Mouse (Mus musculus) 3134 (cell line): ENCODE results near the gene Bag1.
"Not testable (repeated sequence)": the region's sequence is repeated elsewhere in the genome, so short reads cannot be mapped to it uniquely, and the experiment has no call there.

Source experiments
- DNase-seq: peaks from one replicate; pipeline ENCODE4 v3.0.0-alpha.2; 2011; ENCODE audit warnings: low spot score; ENCODE audit not compliant: insufficient read length; ENCODE audit errors: extremely low read depth

Bag1 gene

GRCm38 (mm10) chr4:40936175-40936839, 11.8 kb downstream of the Bag1 start:
- DNase-seq = no peak

DNA sequence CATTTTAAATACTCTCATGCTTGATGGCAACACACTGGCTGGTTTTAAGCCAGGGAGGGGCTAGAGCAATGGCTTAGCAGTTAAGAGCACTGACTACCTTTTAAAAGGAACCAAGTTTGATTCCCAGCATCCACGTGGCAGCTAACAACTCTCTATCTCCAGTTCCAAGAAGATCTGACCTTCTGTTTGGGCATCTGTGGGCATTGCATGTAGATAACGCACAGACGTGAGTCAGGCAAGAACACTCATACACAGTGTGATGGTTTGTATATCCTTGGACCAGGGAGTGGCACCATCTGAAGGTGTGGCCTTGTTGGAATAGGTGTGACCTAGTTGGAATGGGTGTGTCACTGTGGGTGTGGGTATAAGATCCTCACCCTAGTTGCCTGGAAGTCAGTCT, 13.7 kb downstream of the Bag1 start:
- DNase-seq = not testable (repeated sequence)

GRCm38 (mm10) chr4:40933694-40934093, 14.4 kb downstream of the Bag1 start:
- DNase-seq = no peak

DNA sequence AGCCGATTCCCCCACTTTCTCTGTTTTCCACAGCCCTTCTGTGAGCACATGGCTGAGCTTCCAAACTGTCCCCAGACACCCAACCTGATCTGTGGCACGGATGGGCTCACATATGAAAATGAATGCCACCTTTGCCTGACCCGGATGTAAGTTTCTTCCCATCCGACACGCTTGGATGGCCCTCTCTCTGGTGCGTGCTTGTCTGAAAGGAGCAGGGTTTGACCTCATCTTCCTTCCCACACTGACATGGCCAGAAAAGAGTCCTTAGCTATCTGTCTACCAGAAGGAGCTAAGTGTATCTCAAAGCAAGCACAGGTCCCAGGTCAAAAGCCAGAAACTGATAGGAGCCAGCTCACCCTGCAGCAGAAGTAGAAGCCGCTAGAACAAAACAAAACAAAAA, 19.0 kb downstream of the Bag1 start:
- DNase-seq = no peak

DNA sequence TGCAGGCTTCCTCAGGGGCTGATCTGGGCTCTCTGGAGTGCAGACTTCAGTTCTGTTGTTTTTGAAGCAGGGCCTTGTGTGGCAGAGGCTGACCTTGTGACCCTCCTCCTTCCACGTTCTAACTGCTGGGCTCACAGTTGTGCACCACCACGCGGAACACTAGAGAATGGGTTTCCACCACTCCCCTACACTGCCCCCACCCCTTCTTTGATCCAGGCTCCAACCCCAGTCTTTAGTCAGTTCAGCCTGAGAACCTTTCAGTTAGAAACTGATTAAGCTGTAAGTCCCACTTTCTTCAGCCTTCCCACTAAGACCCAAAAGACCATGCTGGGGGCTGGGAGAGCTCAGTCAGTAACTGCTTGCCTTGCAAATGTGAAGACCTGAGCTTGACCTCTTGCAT, 22.5 kb downstream of the Bag1 start:
- DNase-seq = no peak

GRCm38 (mm10) chr4:40923087-40923651, 24.9 kb downstream of the Bag1 start:
- no peak for DNase-seq

- no peak for DNase-seq
Measured at GRCm38 (mm10) chr4:40921288-40921687, 26.8 kb downstream of the Bag1 start.

DNA sequence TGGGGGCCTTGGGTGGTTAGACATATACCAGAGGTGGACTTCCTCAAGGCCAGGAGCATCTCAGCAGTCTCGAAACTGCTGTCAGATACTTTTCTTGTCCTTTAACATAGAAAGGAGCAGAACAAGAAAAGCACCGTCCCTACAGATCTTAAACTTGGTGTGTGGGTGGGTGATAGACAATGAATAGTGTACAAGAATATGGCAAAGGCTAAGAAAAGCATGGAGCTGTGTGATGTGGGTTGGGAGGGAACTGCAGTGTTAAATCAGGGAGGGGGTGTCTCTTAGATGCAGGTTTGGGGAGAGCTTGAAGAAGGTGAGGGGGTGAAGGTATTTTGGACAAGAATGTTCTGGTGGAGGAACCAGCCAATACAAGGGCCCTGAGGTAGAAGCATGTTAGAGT, 27.5 kb downstream of the Bag1 start:
- DNase-seq = no peak

DNA sequence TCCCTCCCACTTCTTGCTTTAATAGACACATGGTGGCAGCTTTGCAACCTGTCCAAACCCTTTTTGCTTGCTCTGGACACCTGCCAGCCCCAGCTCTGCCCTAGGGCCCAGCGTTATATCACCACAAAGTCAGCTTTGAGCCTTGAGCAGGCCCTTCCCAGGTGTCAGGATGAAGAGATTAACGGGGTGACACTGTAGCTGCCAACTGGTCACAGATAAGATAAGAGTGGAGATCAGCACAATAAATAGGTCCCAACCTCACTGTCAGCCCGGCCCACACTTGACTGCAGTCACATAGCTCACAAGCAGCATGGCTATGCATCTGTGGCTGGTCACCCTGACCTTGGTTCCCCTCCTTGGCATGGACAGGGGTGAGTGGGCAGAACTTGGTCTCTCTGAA, 28.3 kb downstream of the Bag1 start, which contains the start of gene Spink4:
Gene Spink4 (plus strand): TSS at position 268 of the 400 bp plus-strand sequence.
- no peak for DNase-seq

DNA sequence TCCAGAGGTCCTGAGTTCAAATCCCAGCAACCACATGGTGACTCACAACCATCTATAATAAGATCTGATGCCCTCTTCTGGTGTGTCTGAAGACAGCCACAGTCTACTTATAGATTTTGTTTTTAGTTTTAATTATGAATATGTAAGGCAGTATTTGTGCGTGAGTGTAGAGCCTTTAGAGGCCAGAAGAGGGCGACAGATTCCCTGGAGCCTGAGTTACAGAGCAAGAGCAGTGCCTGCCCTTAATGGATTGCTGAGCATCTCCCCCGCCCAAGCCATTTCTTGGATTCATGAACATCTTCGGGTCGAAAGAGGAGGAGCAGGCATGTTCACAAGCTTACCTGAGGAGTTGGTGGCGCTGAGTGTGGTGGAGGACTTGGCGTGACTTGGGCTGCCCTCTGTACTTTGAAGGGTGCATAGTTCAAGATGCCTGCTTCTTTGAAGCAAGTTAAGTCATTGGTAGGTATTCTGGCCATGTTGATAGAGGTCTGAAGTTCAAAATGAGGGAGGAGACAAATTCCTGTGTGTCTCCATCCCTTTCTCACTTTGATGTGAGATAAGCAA, 31.4 kb downstream of the Bag1 start:
- DNase-seq = no peak

DNA sequence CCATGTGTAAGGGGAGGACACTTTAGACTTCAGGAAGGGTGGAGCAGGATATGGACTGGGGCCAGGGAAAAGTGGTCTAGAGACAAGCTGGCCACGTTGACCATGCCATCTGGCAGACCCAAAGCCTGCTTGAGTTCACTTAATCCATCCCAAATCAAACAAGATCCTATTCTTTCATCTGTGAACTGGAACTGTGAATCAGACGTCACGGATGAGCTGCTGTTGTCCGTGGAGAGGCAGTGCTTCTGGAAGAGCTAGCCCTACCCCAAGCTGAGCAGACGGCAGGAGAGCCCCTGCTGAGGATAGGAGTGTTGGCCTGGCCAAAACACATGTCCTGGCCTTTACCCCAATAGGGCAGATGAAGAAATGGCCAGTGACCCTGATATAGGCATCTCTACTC, 32.1 kb downstream of the Bag1 start:
- no peak for DNase-seq

GRCm38 (mm10) chr4:40914287-40914867, 33.7 kb downstream of the Bag1 start:
- no peak for DNase-seq

DNA sequence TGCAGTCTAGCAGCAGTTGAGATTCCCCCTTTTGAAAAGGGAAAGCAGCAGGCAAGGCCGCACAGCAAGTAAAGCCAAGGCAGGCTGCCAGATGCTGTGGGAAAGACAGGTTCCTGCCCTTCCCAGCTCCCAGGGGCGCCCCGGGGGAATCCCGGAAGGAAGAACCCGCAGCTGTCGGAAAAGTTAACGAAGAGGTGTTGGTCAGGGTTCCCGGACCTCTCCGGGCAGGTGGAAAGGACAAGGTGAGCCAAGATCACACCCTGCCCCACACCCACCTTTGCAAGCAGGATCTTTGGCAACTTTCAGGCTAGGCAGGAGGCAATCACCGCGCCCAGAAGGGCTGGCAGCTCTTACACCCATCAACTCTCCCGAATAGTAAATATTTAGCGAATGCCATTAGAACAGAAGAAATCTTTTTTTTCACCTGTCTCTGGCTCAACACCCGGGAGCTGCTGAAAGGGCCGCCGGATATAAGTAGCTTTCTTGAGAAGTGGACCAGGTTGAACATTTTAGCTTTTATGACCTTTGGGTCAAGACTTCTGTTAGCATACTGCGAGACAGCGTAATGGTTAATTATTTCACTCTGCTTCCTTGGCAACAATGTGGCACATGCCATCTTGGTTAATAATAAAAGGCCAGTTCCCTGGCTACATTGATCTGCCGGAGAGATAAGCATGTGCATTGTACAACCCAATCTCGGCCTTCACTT, 39.7 kb downstream of the Bag1 start:
- DNase-seq = no peak

- peak; percentile 16 for DNase-seq
Measured at GRCm38 (mm10) chr4:40906298-40906697, 41.8 kb downstream of the Bag1 start.

- no peak for DNase-seq
Measured at GRCm38 (mm10) chr4:40900612-40901011, 47.5 kb downstream of the Bag1 start.

- no peak for DNase-seq
Measured at GRCm38 (mm10) chr4:40900071-40900470, 48.0 kb downstream of the Bag1 start.

DNA sequence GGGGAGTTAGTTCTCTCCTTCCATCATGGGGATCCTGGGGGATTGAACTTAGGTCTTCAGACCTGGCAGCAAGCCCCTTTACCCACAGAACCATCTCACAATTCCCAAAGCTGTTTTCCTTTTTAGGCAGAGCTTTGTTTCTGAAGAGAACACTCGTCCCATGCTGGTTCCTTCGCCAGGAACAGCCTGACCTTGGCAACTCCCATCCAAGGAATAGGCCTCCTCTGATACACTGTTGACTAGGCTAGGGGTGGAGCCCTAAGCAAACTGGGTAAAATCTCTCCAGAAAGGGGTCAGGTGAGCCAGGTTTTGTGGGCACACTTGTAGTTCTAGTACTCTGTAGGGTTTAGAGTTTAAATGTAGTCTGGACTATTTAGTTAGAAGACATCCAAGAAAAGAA, 48.8 kb downstream of the Bag1 start:
- DNase-seq = no peak

- no peak for DNase-seq
Measured at GRCm38 (mm10) chr4:40898476-40899044, 49.5 kb downstream of the Bag1 start.

GRCm38 (mm10) chr4:40895646-40896045, 52.4 kb downstream of the Bag1 start:
- no peak for DNase-seq

DNA sequence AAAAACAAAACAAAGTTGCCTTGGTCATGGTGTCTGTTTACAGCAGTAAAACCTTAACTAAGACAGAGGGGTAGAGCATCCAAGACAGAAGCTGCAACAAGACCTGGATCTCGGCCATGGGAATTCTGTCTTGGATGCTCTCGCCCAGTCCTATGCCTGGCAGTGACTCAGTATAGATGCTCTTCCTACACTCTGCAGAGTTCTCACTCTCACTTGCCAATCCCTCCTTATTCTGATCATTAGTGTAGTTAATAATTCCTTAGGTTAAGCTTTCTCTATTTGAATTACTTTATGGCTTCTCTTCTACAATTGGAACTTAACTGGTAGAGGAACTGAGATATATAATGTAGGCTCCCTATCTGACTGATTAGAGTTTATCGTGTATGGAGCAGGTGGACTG, 53.0 kb downstream of the Bag1 start:
- no peak for DNase-seq

- DNase-seq = no peak
Measured at GRCm38 (mm10) chr4:40891206-40891605, 56.9 kb downstream of the Bag1 start.
